Mouse (Mus musculus) testis, adult 2 months (tissue): Measurements from ENCODE around the gene Gm49358.

ENCODE experiments used
- CTCF ChIP-seq: fragments of 200-500 bp; IDR thresholded peaks from 2 replicates; pipeline ENCODE4 v1.5.1; 2012; ENCODE audit warnings: low read depth, mild to moderate bottlenecking, inconsistent platforms, low read length, moderate library complexity; ENCODE audit not compliant: control insufficient read depth, insufficient read depth, insufficient replicate concordance
- POLR2A ChIP-seq: fragments of 200-500 bp; IDR thresholded peaks from 2 replicates; pipeline ENCODE4 v1.6.1; 2012; ENCODE audit warnings: low read depth, mild to moderate bottlenecking, inconsistent platforms, low read length, moderate library complexity; ENCODE audit not compliant: control insufficient read depth

GRCm38 (mm10) chr10:86777614-86778319 lies 14.0 kb downstream of the Gm49358 start:
- TF ChIP-seq POLR2A (no peak), CTCF (no peak)
